Mouse (Mus musculus) erythroblast, adult 5-6 weeks (primary cell): ENCODE measurements around the gene Stk10. TPM values are rescaled to one million over a fixed set of nuclear protein-coding genes. Genes with fewer than 3 reads are reported as not detected.

Experiments used
- ATAC-seq: replicated peaks from 2 replicates; pipeline ENCODE4 v1.8.0; 2016; ENCODE audit warnings: moderate number of reproducible peaks, mild to moderate bottlenecking, moderate TSS enrichment, inconsistent platforms; ENCODE audit not compliant: poor library complexity, low FRiP score, severe bottlenecking
- total RNA-seq, 2 experiments: library from RNA; stranded (forward) in 1 of 2; stranded (reverse) in 1 of 2; fragments of 150-400 nt in 1 of 2; fragments of 200-764, 138-1000 nt in 1 of 2; gene quantifications; 2 replicates each; pipeline versions ENCODE4 v1.2.3 to v1.2.4; 2015 to 2017; ENCODE audit warnings: low replicate concordance in 2 of 2

Gene Stk10
- total RNA-seq, 2 experiments from 2014 or later = 18.3 to 19.2 TPM

- no peak for ATAC-seq
These were observed 14.4 kb downstream of the Stk10 start for GRCm38 (mm10) chr11:32547391-32547947.

DNA sequence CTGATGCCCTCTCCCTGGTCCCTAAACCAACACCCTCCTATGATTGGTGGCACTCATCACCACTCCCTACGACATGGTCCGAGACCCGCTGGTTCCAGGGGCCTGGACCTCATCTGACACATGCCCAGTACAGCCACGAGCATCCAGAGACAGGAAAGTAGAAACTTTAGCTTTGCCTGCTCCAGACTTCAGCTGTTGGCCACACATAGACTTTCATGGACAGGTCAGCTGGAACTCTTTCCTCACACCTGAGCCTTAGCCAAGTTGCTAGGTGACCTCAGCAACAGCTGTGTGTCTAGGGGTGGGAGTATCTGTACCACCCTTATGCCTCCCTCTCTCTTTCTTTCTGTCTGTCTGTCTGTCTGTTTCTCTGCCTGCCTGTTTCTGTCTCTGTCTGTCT, 15.1 kb downstream of the Stk10 start:
- ATAC-seq = no peak

- ATAC-seq = no peak
These were observed 16.1 kb downstream of the Stk10 start for GRCm38 (mm10) chr11:32549236-32549635.

GRCm38 (mm10) chr11:32550102-32550501, 17.0 kb downstream of the Stk10 start:
- ATAC-seq = no peak

GRCm38 (mm10) chr11:32551056-32551455, 18.0 kb downstream of the Stk10 start:
- no peak for ATAC-seq

DNA sequence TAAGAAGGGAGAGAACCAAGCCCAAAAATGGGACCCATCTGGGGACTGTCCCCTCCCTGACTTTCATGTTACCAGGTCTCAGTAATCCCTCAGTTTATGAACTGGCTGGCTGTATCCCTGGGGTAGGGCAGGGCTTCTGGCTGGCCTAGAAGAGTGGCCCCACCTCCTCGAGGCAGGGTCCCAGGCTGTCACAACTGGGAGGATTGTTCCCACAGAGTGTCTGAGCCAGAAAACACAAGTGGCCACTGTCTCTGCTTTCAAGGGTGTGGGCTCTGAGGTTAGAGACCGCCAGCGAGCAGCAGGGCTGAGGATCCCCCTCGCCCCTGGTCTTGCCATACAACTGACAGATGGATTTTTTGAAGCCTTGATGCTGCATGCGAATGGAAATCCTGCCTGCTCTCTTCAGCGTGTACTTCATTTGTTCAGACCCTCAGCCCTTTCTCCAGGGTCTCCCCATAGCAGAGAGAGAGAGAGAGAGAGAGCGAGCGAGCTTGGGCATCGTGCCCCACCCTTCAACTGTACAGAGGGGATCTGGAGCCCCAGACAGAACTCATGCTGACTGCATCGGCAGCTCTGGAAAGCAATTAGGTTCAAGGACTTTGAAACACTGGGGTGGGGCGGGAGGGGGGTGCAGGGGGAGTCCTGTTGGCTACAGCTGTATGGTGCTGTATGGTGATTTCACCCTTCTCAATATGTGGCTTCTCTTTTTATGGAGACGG, 18.6 kb downstream of the Stk10 start:
- no peak for ATAC-seq

GRCm38 (mm10) chr11:32552401-32553090, 19.4 kb downstream of the Stk10 start:
- ATAC-seq = no peak

DNA sequence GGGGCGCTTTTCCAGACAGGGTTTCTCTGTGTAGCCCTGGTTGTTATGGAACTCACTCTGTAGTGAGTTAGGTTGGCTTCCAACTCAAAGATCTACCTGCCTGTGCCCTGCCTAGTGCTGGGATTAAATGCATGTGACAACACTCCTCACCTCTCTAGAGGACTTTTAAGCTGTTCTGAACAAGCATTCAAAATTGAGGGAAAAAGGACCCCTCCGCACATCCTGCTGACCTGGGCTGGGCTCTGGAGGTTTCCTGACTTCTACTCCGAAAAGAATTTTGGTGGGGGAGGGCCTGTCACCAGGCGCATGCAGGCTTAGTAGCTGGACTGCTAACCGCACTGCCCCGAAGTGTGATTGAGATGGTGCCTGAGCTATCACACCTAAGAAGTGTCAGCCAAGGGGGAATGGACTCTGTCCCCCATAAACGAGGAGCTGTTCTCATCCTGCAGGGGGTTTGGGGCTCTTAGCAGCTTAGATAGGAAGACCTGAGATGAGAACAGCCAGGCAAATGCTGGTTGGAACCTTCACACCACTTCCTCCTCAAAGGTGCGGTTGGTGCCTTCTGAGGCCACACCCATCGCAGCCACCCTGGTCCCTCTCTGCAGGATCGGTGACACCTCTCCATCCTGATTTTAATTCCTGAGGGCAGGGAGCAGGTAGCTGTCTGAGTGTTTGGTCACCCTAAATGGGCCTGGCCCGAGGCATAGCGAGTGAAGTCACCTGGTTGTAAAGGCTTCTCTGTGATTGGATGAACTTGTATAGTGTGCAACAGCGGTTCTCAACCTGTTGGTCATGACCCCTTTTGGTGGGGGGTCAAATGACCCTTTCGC, 20.4 kb downstream of the Stk10 start:
- ATAC-seq = no peak

DNA sequence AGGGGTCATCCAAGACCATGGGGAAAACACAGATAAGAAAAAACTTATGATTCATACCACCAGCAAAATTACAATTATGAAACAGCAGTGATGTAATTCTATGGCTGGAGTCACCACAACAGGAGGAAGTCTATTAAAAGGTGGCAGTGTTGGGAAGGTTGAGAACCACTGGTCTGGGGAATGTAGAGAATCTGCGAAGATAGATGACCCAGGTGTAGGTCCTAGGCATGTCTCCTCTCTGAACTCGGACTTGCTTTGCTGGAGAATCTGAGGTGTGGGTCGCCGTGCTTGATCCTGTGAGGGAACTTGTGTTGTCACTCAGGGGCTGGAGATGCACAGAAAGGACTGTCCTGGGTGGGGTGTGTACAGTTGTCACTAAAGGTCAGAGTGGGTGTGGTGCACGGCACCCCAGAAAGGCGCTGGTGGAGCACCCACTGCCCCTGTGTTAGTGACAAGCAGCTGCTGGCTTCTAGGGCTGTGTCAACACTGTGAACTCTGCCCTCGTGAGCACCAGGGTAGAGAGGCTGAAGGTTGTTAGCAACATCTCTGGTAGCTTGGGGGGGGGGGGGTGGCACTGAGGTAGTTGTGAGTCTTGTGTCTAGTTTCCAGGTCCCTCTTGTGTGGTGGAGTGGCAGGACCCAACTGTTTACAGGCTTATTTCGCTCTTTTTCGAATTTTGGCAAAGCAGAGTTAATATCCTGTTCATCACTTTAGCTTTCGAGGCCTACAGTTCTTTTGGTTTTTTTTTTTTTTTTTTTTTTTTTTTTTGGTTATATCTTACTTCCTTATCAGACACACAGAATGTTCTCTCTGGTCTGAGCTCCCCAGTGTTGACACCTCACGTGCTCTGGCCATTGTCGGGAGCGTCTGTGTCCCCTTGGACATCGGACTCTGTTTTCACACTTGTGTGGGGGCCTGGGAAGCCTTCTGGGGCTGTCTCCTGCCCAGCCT, 21.3 kb downstream of the Stk10 start:
- no peak for ATAC-seq

GRCm38 (mm10) chr11:32555103-32555689, 22.1 kb downstream of the Stk10 start:
- ATAC-seq = no peak

DNA sequence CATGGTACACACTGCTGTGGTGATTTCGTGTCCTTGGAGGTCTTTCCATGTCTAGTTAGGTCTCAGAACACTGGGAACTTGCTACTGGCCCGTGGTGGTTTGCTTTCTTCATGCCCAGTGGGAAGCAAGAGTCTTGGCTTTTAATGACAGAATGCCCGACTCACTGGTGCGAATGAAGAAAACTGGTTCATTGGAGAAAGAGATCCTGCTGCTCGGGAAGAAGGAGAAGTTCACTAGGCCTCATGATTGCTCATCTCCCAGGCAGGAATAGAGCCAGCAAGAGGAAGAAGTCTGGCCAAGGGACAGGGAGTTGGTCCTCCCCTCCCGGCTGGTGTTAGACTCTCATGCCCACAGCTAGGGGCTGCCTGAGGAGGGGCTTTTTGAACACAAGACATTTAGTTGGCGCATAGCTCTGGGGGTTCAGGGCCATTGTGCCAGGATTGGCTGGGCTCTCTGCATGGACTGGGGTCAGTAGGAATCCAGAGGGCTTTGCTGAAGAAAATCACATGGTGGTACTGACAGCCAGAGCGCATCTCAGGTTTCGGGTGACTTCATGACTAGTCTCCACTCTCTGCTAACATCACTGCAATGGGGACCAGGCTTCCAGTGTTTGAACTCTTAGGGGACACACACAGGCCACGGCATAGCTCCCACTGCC, 23.4 kb downstream of the Stk10 start:
- ATAC-seq = no peak

DNA sequence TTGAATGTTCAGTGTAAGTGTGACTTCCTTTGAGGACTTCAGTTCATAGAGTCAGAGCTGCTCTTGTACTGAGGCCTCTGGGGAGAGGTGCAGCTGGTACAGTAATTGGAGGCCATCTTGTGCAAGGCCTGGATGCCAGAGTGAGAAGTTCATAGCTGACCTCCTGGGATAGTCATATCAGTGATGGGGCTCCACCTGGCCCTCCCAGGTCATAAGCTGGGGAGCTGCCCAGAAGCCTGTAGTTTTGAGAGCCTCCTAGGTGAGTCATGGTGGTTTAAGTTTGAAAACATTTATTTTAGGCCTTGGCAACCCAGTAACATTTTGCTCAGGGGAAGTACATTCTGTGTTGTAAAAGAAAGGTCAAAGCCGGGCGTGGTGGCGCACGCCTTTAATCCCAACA, 24.9 kb downstream of the Stk10 start:
- no peak for ATAC-seq

GRCm38 (mm10) chr11:32558677-32559076, 25.6 kb downstream of the Stk10 start:
- no peak for ATAC-seq

GRCm38 (mm10) chr11:32560015-32560770, 27.1 kb downstream of the Stk10 start:
- ATAC-seq = no peak

DNA sequence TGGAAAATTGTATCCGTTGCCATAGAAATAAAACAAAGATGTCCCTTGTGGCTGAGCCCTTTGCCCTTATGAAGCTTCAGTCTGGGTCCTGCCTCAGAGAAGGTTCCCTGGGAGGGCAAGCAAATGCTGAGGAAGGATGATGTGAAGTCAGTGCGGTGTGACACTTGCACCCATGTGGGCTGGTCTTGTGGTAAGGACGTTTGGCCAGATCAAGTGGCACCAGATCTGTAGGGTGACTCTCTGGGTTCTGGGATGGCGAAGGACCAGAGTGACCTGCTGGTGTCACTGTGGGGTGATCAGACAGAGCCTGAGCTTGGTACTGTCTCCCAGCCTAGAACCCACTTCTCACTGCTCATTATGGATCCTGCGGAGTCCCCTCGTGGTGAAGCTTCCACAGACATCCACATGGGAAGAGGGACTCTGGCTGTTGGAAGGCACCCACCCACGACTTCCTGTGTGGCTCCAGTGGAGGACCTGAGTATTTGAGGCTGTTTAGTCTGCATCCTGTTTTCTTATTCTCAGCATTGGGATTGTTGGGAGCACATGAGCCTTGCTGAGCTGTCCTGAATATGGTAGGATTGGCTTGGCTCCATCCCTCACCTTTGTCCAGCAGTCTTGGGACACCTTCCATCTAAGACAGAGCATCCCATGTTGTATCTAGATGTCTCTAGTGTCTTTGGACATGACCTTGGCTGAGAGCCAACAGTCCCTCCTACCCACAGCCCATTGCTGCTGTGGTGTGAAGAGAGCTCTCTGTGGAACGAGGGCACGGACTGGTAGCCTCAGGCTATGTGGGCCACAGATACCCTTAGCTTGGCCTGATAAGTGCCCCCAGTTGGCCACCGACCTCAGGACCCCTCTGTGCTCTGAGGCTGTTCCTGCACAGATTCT, 28.6 kb downstream of the Stk10 start:
- no peak for ATAC-seq

GRCm38 (mm10) chr11:32562706-32563105, 29.6 kb downstream of the Stk10 start:
- ATAC-seq = no peak

- no peak for ATAC-seq
These were observed 30.6 kb downstream of the Stk10 start for GRCm38 (mm10) chr11:32563660-32564059.
